Mouse (Mus musculus): ENCODE results near the gene Lrcol1. TPM values are rescaled to one million over a fixed set of nuclear protein-coding genes. Genes with fewer than 3 reads are reported as not detected.

Gene Lrcol1
- 0.28 and 0.73 TPM in 2 replicates for polyA plus RNA-seq (2012; rRNA removed)

DNA sequence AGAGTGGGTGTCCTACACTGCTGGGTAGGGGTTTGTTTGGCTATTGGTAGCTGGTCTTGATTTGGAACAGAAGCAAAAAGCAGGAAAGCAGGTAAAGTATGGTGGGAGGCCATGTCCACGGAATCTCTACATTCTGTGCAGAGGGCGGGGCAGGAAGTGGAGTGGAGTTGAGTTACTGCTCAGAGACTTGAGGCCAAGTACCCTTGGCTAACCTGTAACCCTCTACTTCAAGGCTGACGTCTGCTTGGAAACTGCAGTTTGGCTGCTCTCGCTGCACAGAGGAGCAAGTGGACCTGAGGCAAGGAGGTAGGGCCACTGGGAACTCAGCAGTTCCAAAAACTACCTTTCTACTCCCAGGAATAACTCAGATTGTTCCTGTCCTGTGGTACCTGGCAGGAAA lies at the start of gene Lrcol1:
Gene Lrcol1 (plus strand): TSS at position 207 of the 400 bp plus-strand sequence.
- WGBS: 78% methylated on average over 4 of the region's 4 CpGs
- TF ChIP-seq POLR2A (IDR thresholded peaks at IDR 0.05; ENCODE audit: control insufficient read depth, extremely low read depth, insufficient read depth, low read length, poor library complexity): no peak
- no peak for TF ChIP-seq CTCF (IDR thresholded peaks at IDR 0.05; ENCODE audit: borderline replicate concordance, control insufficient read depth, extremely low read depth, insufficient read depth, low read length, poor library complexity)
- H3K4me1 ChIP-seq (replicated peaks; ENCODE audit: control insufficient read depth, insufficient read depth, low read length): peaks cover 4% of the 10 kb centered on the region; the same call in 1 of the 2 replicates
- H3K36me3 ChIP-seq (ENCODE audit: control insufficient read depth, insufficient read depth, low read length): no peaks in the 10 kb centered on the region
- DNase-seq: no peak
- H3K27ac ChIP-seq (ENCODE audit: control insufficient read depth, insufficient read depth, low read length): no peak within 1 kb of the TSS
- no peak within 1 kb of the TSS for H3K4me3 ChIP-seq (ENCODE audit: control insufficient read depth, insufficient read depth, low read length)
- H3K27me3 ChIP-seq (ENCODE audit: control insufficient read depth, insufficient read depth, low read length): no peaks in the 10 kb centered on the region

DNA sequence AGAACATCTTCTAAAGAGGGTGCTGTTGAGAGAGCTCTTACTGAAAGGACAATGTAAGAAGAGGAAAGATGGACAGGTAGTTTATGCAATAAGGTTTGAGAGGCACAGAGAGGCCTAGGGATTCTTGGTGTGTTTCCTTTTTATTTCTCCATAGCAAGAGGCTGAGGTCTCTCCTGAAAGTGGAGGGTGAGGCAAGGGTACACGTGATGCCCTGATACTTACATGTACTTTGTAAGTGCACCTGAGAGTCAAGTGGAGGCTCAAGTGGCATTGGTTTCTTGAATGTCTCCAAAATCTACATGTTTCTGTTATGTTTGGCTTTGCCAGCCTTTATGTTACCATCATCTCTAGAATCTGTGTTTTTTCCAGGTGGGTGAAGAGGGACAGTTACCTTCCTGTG lies 47.9 kb upstream of the Lrcol1 start:
- H3K4me1 ChIP-seq (replicated peaks; ENCODE audit: control insufficient read depth, insufficient read depth, low read length): no peaks in the 10 kb centered on the region
- H3K27me3 ChIP-seq (ENCODE audit: control insufficient read depth, insufficient read depth, low read length): no peaks in the 10 kb centered on the region
- TF ChIP-seq CTCF (IDR thresholded peaks at IDR 0.05; ENCODE audit: borderline replicate concordance, control insufficient read depth, extremely low read depth, insufficient read depth, low read length, poor library complexity): no peak
- no peak for TF ChIP-seq POLR2A (IDR thresholded peaks at IDR 0.05; ENCODE audit: control insufficient read depth, extremely low read depth, insufficient read depth, low read length, poor library complexity)
- DNase-seq: no peak
- H3K27ac ChIP-seq (ENCODE audit: control insufficient read depth, insufficient read depth, low read length): no peak overlapping the region
- no peak overlapping the region for H3K4me3 ChIP-seq (ENCODE audit: control insufficient read depth, insufficient read depth, low read length)
- peaks cover 21% of the 10 kb centered on the region for H3K36me3 ChIP-seq (ENCODE audit: control insufficient read depth, insufficient read depth, low read length)
- WGBS: 94% methylated on average over 1 of the region's 1 CpGs

DNA sequence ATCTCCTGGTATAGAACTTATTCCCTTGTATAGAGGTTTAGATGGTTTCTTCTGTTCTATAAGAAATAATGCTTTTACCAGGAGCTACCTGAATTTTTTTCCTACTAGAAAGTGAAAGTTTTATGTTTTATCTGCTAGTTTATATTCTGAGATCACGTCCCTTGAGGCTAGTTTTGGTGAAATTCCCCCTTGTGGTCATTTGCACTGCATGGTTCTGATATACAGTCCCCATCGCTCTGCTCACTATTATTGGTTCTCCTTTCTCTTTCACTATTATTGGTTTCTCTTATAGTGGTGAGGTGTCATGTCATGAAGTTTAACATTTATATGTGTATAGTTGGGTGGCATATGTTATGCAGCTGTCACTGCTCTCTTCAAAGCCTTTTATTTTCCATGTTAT lies 43.9 kb upstream of the Lrcol1 start:
- H3K4me3 ChIP-seq (ENCODE audit: control insufficient read depth, insufficient read depth, low read length): no peak overlapping the region
- TF ChIP-seq CTCF (IDR thresholded peaks at IDR 0.05; ENCODE audit: borderline replicate concordance, control insufficient read depth, extremely low read depth, insufficient read depth, low read length, poor library complexity) (no peak), POLR2A (IDR thresholded peaks at IDR 0.05; ENCODE audit: control insufficient read depth, extremely low read depth, insufficient read depth, low read length, poor library complexity) (no peak)
- no peaks in the 10 kb centered on the region for H3K4me1 ChIP-seq (replicated peaks; ENCODE audit: control insufficient read depth, insufficient read depth, low read length)
- no peak overlapping the region for H3K27ac ChIP-seq (ENCODE audit: control insufficient read depth, insufficient read depth, low read length)
- no peaks in the 10 kb centered on the region for H3K27me3 ChIP-seq (ENCODE audit: control insufficient read depth, insufficient read depth, low read length)
- WGBS: 93% methylated on average over 2 of the region's 2 CpGs
- peaks cover 22% of the 10 kb centered on the region for H3K36me3 ChIP-seq (ENCODE audit: control insufficient read depth, insufficient read depth, low read length)
- DNase-seq: no peak

DNA sequence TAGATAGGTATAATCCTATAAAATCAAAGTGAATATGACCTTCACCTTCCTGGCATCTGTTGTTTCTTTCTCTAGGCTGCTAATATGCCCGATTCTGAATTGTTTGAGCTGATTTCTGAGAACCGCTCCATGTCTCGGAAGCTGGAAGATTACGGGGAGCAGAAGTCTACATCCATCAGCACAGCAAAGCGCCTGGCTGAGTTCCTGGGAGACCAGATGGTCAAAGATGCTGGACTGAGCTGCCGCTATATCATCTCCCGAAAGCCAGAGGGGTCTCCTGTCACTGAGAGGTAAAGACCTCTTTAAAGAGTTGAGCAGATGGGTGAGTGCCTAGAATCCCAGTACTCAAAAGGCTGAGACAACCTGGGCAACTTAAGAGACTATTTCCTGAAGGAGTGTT lies 35.7 kb upstream of the Lrcol1 start:
- H3K4me3 ChIP-seq (ENCODE audit: control insufficient read depth, insufficient read depth, low read length): no peak overlapping the region
- 97% methylated on average over 7 of the region's 7 CpGs for WGBS
- DNase-seq: no peak
- H3K36me3 ChIP-seq (ENCODE audit: control insufficient read depth, insufficient read depth, low read length): peaks cover 37% of the 10 kb centered on the region
- no peaks in the 10 kb centered on the region for H3K4me1 ChIP-seq (replicated peaks; ENCODE audit: control insufficient read depth, insufficient read depth, low read length)
- TF ChIP-seq CTCF (IDR thresholded peaks at IDR 0.05; ENCODE audit: borderline replicate concordance, control insufficient read depth, extremely low read depth, insufficient read depth, low read length, poor library complexity) (no peak), POLR2A (IDR thresholded peaks at IDR 0.05; ENCODE audit: control insufficient read depth, extremely low read depth, insufficient read depth, low read length, poor library complexity) (no peak)
- H3K27me3 ChIP-seq (ENCODE audit: control insufficient read depth, insufficient read depth, low read length): no peaks in the 10 kb centered on the region
- no peak overlapping the region for H3K27ac ChIP-seq (ENCODE audit: control insufficient read depth, insufficient read depth, low read length)

DNA sequence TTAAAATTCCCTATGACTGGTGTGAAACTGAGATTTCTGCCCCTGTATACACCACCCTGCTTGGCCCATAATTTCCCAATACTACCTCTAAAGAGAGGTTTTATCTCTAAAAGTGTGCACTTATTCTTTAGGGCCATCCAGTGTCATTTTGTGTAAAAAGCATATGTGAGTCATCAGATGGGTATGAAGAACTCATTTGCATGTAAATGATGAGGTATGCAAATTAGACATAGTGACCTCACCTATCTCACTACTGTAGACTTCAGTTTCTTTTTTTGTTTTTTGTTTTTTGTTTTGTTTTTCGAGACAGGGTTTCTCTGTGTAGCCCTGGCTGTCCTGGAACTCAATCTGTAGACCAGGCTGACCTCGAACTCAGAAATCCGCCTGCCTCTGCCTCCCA lies 31.4 kb upstream of the Lrcol1 start:
- DNase-seq: no peak
- TF ChIP-seq POLR2A (IDR thresholded peaks at IDR 0.05; ENCODE audit: control insufficient read depth, extremely low read depth, insufficient read depth, low read length, poor library complexity): no peak
- no peak for TF ChIP-seq CTCF (IDR thresholded peaks at IDR 0.05; ENCODE audit: borderline replicate concordance, control insufficient read depth, extremely low read depth, insufficient read depth, low read length, poor library complexity)

DNA sequence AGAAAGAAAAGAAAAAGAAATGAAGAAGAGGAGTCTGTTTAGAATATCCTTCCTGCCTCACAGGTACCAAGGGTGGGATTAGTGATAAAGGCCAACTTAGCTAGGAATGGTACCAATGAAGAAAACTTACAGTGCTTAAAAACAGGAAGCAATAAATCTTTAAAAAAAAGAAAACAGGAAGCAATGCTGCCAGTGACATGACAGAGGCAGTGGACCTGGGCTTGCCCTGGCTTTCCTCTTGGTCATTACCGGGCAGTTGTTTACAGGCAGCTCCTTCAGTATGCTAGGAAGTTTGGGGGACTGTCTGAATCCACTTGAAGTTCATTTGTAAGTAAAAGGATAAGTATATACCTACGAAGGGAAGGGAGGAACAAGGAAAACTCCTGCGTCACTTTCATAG lies 14.0 kb upstream of the Lrcol1 start:
- H3K36me3 ChIP-seq (ENCODE audit: control insufficient read depth, insufficient read depth, low read length): peaks cover 30% of the 10 kb centered on the region
- TF ChIP-seq POLR2A (IDR thresholded peaks at IDR 0.05; ENCODE audit: control insufficient read depth, extremely low read depth, insufficient read depth, low read length, poor library complexity): no peak

More for the DNA sequence above, 31.4 kb upstream of the Lrcol1 start:
- Histone ChIP-seq H3K27me3 (ENCODE audit: control insufficient read depth, insufficient read depth, low read length) (no peaks in the 10 kb centered on the region), H3K27ac (ENCODE audit: control insufficient read depth, insufficient read depth, low read length) (no peak overlapping the region), H3K4me3 (ENCODE audit: control insufficient read depth, insufficient read depth, low read length) (no peak overlapping the region), H3K36me3 (ENCODE audit: control insufficient read depth, insufficient read depth, low read length) (peaks cover 20% of the 10 kb centered on the region), H3K4me1 (replicated peaks; ENCODE audit: control insufficient read depth, insufficient read depth, low read length) (no peaks in the 10 kb centered on the region)
- 96% methylated on average over 3 of the region's 3 CpGs for WGBS

DNA sequence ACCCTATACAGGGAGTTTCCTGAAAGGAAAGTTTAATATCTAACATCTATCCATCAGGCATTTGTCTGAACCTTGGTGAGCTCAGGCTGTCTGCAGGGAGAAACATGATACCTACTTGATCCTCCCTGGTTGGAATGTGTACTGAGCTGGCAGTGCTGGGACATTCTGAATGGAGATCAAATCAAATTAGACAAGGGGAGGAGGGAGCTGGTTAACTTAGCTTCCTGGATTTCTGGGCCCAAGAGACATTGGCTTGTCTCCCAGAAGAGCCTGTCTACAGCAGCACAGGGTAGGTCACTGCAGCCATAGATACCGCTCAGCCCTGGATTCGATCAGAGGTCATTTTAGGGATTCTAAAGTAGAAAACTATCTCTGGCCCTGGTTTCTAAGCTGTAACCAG lies 5.7 kb upstream of the Lrcol1 start:
- peaks cover 4% of the 10 kb centered on the region; the same call in 1 of the 2 replicates for H3K4me1 ChIP-seq (replicated peaks; ENCODE audit: control insufficient read depth, insufficient read depth, low read length)
- H3K36me3 ChIP-seq (ENCODE audit: control insufficient read depth, insufficient read depth, low read length): 0 out of 2 replicates have a peak, but pooled peaks cover 4% of the 10 kb centered on the region
- H3K4me3 ChIP-seq (ENCODE audit: control insufficient read depth, insufficient read depth, low read length): no peak overlapping the region
- no peak for DNase-seq
- no peak for TF ChIP-seq CTCF (IDR thresholded peaks at IDR 0.05; ENCODE audit: borderline replicate concordance, control insufficient read depth, extremely low read depth, insufficient read depth, low read length, poor library complexity)
- no peak for TF ChIP-seq POLR2A (IDR thresholded peaks at IDR 0.05; ENCODE audit: control insufficient read depth, extremely low read depth, insufficient read depth, low read length, poor library complexity)
- no peak overlapping the region for H3K27ac ChIP-seq (ENCODE audit: control insufficient read depth, insufficient read depth, low read length)
- 88% methylated on average over 2 of the region's 2 CpGs for WGBS
- no peaks in the 10 kb centered on the region for H3K27me3 ChIP-seq (ENCODE audit: control insufficient read depth, insufficient read depth, low read length)

More for the DNA sequence above, 14.0 kb upstream of the Lrcol1 start:
- H3K27me3 ChIP-seq (ENCODE audit: control insufficient read depth, insufficient read depth, low read length): no peaks in the 10 kb centered on the region
- 84% methylated on average over 3 of the region's 3 CpGs for WGBS
- H3K4me1 ChIP-seq (replicated peaks; ENCODE audit: control insufficient read depth, insufficient read depth, low read length): no peaks in the 10 kb centered on the region
- no peak overlapping the region for H3K4me3 ChIP-seq (ENCODE audit: control insufficient read depth, insufficient read depth, low read length)
- no peak for DNase-seq
- no peak overlapping the region for H3K27ac ChIP-seq (ENCODE audit: control insufficient read depth, insufficient read depth, low read length)
